Mouse (Mus musculus) gastrocnemius, adult 18-20 months (tissue): Measurements from ENCODE around the gene Nipal3. TPM values are rescaled to one million over a fixed set of nuclear protein-coding genes. Genes with fewer than 3 reads are reported as not detected.

Source experiments
- DNase-seq: peaks from one replicate; pipeline ENCODE4 v3.0.0; 2021; ENCODE audit warnings: low spot score
- total RNA-seq, 2 experiments: library from RNA; stranded (reverse); gene quantifications; 2 replicates each; pipeline ENCODE4 v1.2.3; 2021

The Nipal3 gene
- total RNA-seq, 2 experiments from 2014 or later = 14.2 to 17.2 TPM

- DNase-seq = no peak
Measured at GRCm38 (mm10) chr4:135507547-135508350, 12.9 kb upstream of the Nipal3 start.

DNA sequence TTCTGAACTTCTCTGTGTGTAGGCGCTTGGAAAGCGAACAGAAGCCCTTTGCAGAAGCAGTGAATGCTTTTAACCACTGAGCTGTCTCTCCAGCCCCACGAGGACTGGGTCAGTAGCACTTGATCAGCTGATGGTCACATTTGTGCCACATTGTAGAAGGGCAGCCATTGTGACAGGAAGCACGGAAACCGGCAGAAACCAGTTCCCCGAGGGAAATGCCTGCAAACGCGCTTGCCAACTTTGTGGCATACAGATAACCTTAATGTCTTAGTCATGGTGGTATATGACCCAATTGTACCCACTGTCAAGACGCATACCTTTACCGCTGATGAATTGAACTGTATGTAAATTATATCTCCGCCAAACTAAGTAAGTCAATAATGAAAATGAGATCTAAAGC lies 11.0 kb upstream of the Nipal3 start:
- no peak for DNase-seq

DNA sequence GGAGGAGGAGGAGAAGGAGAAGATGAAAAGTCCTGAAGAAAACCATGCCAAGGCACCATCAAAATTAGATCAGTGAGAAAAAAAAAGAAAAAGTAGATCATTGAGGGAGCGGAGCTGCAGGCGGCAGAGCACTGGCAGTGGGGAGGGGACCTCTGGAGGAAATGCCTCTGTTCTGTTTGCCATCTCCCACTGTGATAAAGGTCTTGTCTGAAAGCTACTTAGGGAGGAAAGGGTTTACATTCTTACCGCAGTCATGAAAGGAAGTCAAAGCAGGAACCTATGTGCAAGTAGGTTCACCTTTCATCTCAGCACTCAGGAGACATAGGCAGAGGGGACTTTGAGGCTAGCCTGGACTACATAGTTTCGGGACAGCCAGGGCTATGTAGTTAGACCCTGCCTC lies 6.7 kb upstream of the Nipal3 start:
- no peak for DNase-seq

DNA sequence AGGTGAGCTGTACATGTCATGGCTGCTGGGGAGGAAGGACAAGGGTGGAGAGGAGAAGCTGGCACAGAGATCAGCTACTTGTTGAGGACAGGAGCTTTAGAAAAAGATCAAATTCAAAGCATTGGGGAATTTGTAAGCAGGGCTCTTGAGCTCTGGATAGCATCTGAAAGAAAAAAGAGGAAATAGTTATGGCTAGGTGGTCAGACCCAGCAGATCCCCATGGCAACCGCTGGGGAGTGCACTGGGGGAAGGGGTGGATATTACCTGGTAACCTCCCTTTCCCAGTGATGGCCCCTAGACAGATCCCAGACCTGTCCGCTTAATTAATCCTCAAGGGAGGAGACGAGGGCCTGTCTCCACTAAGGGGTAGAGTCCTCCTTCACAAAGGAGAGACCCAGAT lies 5.0 kb upstream of the Nipal3 start:
- DNase-seq = no peak

GRCm38 (mm10) chr4:135498136-135498535 lies 3.3 kb upstream of the Nipal3 start:
- DNase-seq = no peak

DNA sequence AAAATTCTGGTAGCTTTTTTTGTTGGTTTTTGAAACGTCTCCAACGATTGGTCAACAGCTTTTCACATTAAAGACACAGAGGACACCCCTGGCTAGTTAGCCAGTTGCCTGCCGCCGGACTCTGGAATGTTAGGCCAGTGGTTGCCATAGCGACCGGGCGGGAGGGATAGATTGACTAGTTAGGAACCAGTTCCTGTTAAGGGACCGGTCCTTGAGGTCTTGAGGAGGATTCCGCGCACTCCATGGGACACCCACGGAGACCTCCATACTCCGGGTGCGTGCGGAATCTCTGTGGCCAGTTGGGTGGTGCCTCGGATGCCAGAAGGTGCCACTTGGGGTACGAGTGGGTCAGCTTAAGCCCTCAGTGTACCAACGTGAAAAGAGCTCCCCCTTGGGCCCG lies 972 bp upstream of the Nipal3 start:
- peak; percentile 48 for DNase-seq

- DNase-seq = peak; percentile 12
Measured at GRCm38 (mm10) chr4:135495397-135495791, 556 bp upstream of the Nipal3 start.

DNA sequence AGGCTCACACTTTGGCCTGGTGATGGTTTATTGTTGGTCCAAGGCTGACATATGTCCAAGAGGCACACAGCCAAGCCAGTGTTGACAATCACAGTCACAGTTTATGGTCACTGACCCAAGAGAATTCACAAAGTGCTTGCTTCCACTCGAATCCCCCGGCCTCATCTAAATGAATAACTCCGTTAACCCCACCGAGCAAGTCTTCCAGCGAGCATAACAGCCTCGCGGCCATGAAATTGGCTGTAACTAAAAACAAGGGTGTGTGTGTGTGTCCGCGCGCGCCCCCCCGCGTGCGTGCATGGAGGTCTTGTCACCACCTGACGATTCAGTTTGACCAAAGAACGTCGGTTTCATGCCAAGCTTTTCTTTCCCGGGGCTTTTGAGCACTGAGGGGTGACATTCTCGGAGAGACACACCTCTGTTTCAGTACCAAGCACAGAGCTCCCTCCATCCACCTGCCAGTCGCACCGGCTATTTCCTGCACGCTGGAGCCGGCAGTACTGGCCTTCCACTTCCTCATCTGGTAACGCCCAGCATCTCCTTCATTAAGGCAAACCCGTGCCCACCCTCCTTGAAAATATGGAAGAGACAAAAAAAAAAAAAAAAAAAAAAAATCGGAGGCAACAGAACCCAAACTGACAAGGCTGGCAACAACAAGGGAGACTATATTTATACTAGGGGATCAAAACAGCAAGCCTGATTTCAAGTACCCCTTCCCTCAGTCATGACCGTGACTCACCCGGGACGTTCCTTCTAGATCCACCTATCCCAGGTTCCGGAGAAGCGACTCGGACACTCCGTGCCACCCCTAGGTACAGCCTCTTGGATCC lies 932 bp downstream of the Nipal3 start:
- peak; percentile 15 for DNase-seq

GRCm38 (mm10) chr4:135493271-135493670 lies 1.6 kb downstream of the Nipal3 start:
- DNase-seq = no peak

- no peak for DNase-seq
Measured at GRCm38 (mm10) chr4:135489256-135489655, 5.6 kb downstream of the Nipal3 start.

DNA sequence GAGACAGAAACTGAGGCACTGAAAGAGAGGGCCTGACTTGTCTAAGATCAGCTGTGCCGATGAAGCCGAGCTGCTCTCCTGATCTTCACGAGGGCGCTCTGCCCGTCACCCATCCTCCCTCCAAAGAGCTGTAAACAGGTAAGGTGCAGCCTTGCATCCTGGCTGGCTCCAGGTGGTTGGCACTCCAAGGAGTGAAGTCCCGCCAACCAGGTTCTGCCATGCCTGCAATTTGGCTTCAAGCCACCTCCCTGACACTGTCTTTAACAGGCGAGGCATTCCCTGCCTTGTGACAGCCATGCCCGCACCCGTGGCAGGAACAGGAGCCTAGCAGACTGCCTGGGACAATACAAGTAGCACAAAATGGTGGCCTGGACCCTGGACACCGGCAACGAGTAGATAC lies 8.5 kb downstream of the Nipal3 start:
- no peak for DNase-seq

DNA sequence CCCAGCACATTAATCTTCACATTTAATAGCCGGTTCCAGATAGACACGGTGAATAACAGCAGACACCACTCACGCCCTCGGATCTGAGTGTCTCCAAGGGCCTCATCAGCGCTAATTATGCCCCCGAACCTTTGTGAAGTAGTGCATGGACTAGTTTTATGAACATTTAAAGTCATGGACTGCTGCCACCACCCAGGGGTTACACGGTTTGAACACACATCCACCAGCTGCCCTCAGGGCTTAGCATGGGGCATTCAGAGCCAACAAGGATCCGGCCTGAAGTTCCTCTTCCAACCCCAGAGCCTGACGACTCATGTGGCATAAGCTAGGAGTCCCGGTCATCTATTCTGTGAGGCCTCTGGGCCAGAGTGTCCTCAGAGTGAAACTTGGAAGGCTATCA lies 9.8 kb downstream of the Nipal3 start:
- DNase-seq = no peak

- no peak for DNase-seq
Measured at GRCm38 (mm10) chr4:135480370-135480769, 14.5 kb downstream of the Nipal3 start.

DNA sequence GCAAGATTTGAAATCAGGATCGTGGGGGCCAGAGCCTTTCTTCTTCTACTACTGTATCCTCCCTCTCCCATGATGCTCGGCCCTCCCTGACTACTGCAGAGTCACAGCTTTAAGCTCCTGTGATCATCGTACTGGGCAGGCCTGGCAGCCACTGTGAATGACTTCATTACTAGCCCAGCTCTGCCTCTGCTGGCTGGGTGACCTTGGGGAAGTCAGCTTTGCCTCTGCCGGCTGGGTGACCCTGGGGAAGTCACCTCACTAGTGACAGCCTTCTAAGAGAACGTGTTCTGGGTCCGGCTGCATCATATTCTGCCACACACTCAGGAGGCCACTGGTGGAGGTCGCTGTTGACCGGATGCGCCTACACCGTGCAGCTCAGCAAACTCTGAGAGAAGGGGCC lies 17.0 kb downstream of the Nipal3 start:
- DNase-seq = no peak

- DNase-seq = no peak
Measured at GRCm38 (mm10) chr4:135463406-135463805, 31.4 kb downstream of the Nipal3 start.

GRCm38 (mm10) chr4:135453572-135453971 lies 41.3 kb downstream of the Nipal3 start:
- no peak for DNase-seq

DNA sequence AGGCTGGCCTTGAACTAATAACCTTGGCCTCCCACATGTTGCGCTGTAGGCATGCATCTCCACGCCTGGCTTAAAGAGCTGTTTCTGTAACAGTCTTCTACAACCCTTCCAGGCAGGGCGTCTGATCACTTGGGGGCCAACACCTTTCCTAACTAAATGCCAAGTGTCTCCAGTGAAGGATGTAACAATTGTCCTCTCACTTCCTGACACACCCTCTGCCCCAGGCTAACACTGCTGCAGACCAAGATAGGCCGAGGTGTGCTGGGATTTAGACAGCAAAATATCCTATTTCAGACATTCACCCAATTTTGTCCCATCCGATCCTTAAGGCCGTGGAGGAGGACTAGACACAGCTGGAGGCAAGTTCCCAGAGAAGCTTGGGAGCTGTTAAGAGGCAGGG lies 41.7 kb downstream of the Nipal3 start:
- DNase-seq = no peak

GRCm38 (mm10) chr4:135451360-135452015 lies 43.4 kb downstream of the Nipal3 start:
- DNase-seq = no peak

DNA sequence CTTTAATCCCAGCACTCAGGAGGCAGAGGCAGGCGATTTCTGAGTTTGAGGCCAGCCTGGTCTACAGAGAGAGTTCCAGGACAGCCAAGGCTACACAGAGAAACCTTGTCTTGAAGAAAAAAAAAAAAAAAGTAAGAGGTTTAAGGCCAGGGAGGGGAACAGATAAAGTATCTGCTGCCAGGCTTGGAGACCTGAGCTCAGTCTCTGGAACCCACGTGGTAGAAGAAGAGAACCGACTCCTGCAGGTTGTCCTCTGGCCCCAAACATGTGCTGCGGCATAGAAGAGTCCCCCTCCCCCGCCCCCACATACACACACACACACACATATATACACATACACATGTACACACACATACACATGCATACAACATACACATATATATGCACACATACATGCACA lies 52.4 kb downstream of the Nipal3 start:
- no peak for DNase-seq

DNA sequence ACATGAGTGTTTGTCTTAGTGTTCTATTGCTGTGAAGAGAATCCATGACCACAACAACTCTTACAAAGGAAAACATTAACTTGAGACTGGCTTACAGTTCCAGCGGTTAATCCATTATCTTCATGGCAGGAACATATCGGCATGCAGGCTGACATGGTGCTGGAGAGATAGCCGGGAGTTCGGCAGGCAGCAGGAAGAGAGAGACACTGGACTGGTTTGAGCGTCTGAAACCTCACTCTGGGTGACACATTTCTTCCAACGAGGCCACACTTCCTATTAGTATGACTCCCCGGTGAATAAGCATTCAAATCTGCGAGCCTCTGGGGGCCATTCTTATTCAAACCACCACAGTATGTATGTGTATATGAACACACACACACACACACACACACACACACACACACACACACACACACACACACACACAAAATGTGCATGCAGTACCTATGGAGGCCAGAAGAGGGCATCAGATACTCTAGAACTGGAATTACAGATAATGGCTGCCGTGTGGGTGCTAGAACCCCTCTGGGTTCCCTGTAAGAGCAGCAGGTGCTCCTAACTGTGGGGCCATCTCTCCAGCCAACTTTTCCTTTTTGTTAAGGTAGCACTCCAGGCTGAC lies 54.8 kb downstream of the Nipal3 start:
- no peak for DNase-seq

- DNase-seq = peak; percentile 15
Measured at GRCm38 (mm10) chr4:135439188-135439647, 55.6 kb downstream of the Nipal3 start.

- no peak for DNase-seq
Measured at GRCm38 (mm10) chr4:135437924-135438323, 56.9 kb downstream of the Nipal3 start.
